Mouse (Mus musculus): ENCODE results near the gene Tpm4. TPM values are rescaled to one million over a fixed set of nuclear protein-coding genes. Genes with fewer than 3 reads are reported as not detected.

The Tpm4 gene
- polyA plus RNA-seq, 1 experiment from 2014 or later, result 86.6 TPM

- WGBS (ENCODE audit: insufficient replicate concordance), result 93% methylated on average over 2 of the region's 2 CpGs
- TF ChIP-seq EP300 (IDR thresholded peaks at IDR 0.05; ENCODE audit: low read depth), result no peak
- TF ChIP-seq CTCF (IDR thresholded peaks at IDR 0.05; ENCODE audit: low read depth), result no peak
Measured at GRCm38 (mm10) chr8:72158096-72158495, 23.3 kb downstream of the Tpm4 start.

GRCm38 (mm10) chr8:72158726-72159125 lies 24.0 kb downstream of the Tpm4 start:
- H3K9me3 ChIP-seq (ENCODE audit: low read length), result no peaks in the 10 kb centered on the region
- H3K9ac ChIP-seq (replicated peaks), result no peak overlapping the region
- TF ChIP-seq CTCF (IDR thresholded peaks at IDR 0.05; ENCODE audit: low read depth) (no peak), EP300 (IDR thresholded peaks at IDR 0.05; ENCODE audit: low read depth) (no peak)
- no peak for ATAC-seq
- H3K27ac ChIP-seq (ENCODE audit: low read depth), result no peak overlapping the region
- peak overlapping the region; percentile 80; the same call in 1 of the 2 replicates for H3K4me2 ChIP-seq (ENCODE audit: low read depth, low read length)
- peaks cover 5% of the 10 kb centered on the region for H3K36me3 ChIP-seq (replicated peaks; ENCODE audit: insufficient read depth, low read length)
- peaks cover 33% of the 10 kb centered on the region for H3K4me1 ChIP-seq (ENCODE audit: insufficient read depth)
- no peak for DNase-seq
- H3K4me3 ChIP-seq (ENCODE audit: low read depth, low read length), result no peak overlapping the region
- no peaks in the 10 kb centered on the region for H3K27me3 ChIP-seq (ENCODE audit: insufficient read depth, low read length)
- WGBS (ENCODE audit: insufficient replicate concordance), result 79% methylated on average over 3 of the region's 3 CpGs

More at GRCm38 (mm10) chr8:72158096-72158495, 23.3 kb downstream of the Tpm4 start:
- no peak overlapping the region for H3K27ac ChIP-seq (ENCODE audit: low read depth)
- ATAC-seq (no peak), DNase-seq (no peak)
- no peaks in the 10 kb centered on the region for H3K9me3 ChIP-seq (ENCODE audit: low read length)
- H3K27me3 ChIP-seq (ENCODE audit: insufficient read depth, low read length), result no peaks in the 10 kb centered on the region
- H3K9ac ChIP-seq (replicated peaks), result no peak overlapping the region
- H3K4me2 ChIP-seq (ENCODE audit: low read depth, low read length), result no peak overlapping the region
- H3K4me1 ChIP-seq (ENCODE audit: insufficient read depth), result peaks cover 32% of the 10 kb centered on the region
- no peak overlapping the region for H3K4me3 ChIP-seq (ENCODE audit: low read depth, low read length)
- H3K36me3 ChIP-seq (replicated peaks; ENCODE audit: insufficient read depth, low read length), result peaks cover 8% of the 10 kb centered on the region

GRCm38 (mm10) chr8:72160007-72160406 lies 25.2 kb downstream of the Tpm4 start:
- Histone ChIP-seq H3K9me3 (ENCODE audit: low read length) (no peaks in the 10 kb centered on the region), H3K9ac (replicated peaks) (peak overlapping the region; percentile 47), H3K4me3 (ENCODE audit: low read depth, low read length) (peak overlapping the region; percentile 47), H3K4me2 (ENCODE audit: low read depth, low read length) (peak overlapping the region; percentile 80), H3K27me3 (ENCODE audit: insufficient read depth, low read length) (no peaks in the 10 kb centered on the region), H3K36me3 (replicated peaks; ENCODE audit: insufficient read depth, low read length) (peaks cover 8% of the 10 kb centered on the region), H3K27ac (ENCODE audit: low read depth) (peak overlapping the region; percentile 82), H3K4me1 (ENCODE audit: insufficient read depth) (peaks cover 33% of the 10 kb centered on the region)
- 35% methylated on average over 3 of the region's 3 CpGs for WGBS (ENCODE audit: insufficient replicate concordance)
- TF ChIP-seq EP300 (IDR thresholded peaks at IDR 0.05; ENCODE audit: low read depth) (no peak), CTCF (IDR thresholded peaks at IDR 0.05; ENCODE audit: low read depth) (peak; percentile 29; the same call in 1 of the 2 replicates)
- no peak for DNase-seq
- no peak for ATAC-seq

- H3K4me1 ChIP-seq (ENCODE audit: insufficient read depth), result peaks cover 33% of the 10 kb centered on the region
Measured at GRCm38 (mm10) chr8:72160707-72161697, 26.2 kb downstream of the Tpm4 start, which contains the start of gene Rab8a. Rab8a (plus strand) TSS chr8:72161200.

GRCm38 (mm10) chr8:72162821-72163220 lies 28.0 kb downstream of the Tpm4 start:
- no peaks in the 10 kb centered on the region for H3K27me3 ChIP-seq (ENCODE audit: insufficient read depth, low read length)
- H3K4me2 ChIP-seq (ENCODE audit: low read depth, low read length), result peak overlapping the region; percentile 85
- peaks cover 33% of the 10 kb centered on the region for H3K4me1 ChIP-seq (ENCODE audit: insufficient read depth)
- H3K4me3 ChIP-seq (ENCODE audit: low read depth, low read length), result peak overlapping the region; percentile 84; the same call in 1 of the 2 replicates
- peaks cover 14% of the 10 kb centered on the region for H3K36me3 ChIP-seq (replicated peaks; ENCODE audit: insufficient read depth, low read length)
- TF ChIP-seq CTCF (IDR thresholded peaks at IDR 0.05; ENCODE audit: low read depth) (no peak), EP300 (IDR thresholded peaks at IDR 0.05; ENCODE audit: low read depth) (no peak)
- no peak overlapping the region for H3K27ac ChIP-seq (ENCODE audit: low read depth)
- ATAC-seq (no peak), DNase-seq (no peak)
- H3K9me3 ChIP-seq (ENCODE audit: low read length), result no peaks in the 10 kb centered on the region
- no peak overlapping the region for H3K9ac ChIP-seq (replicated peaks)

More at GRCm38 (mm10) chr8:72160707-72161697, 26.2 kb downstream of the Tpm4 start, which contains the start of gene Rab8a:
- no peaks in the 10 kb centered on the region for H3K27me3 ChIP-seq (ENCODE audit: insufficient read depth, low read length)
- H3K9me3 ChIP-seq (ENCODE audit: low read length), result no peaks in the 10 kb centered on the region
- peaks cover 8% of the 10 kb centered on the region for H3K36me3 ChIP-seq (replicated peaks; ENCODE audit: insufficient read depth, low read length)
- H3K4me2 ChIP-seq (ENCODE audit: low read depth, low read length), result peak within 1 kb of the TSS; percentile 85
- H3K27ac ChIP-seq (ENCODE audit: low read depth), result peak within 1 kb of the TSS; percentile 92
- H3K4me3 ChIP-seq (ENCODE audit: low read depth, low read length), result peak within 1 kb of the TSS; percentile 84
- peak within 1 kb of the TSS; percentile 87 for H3K9ac ChIP-seq (replicated peaks)
- TF ChIP-seq CTCF (IDR thresholded peaks at IDR 0.05; ENCODE audit: low read depth) (peak; percentile 16; the same call in 1 of the 2 replicates), EP300 (IDR thresholded peaks at IDR 0.05; ENCODE audit: low read depth) (peak; percentile 75; the same call in 1 of the 2 replicates)
- peak; percentile 96 for ATAC-seq
- DNase-seq, result peak; percentile 100
- WGBS (ENCODE audit: insufficient replicate concordance), result under 1% methylated on average over 77 of the region's 82 CpGs

GRCm38 (mm10) chr8:72169098-72169668 lies 34.4 kb downstream of the Tpm4 start:
- WGBS (ENCODE audit: insufficient replicate concordance), result 65% methylated on average over 3 of the region's 3 CpGs
- Histone ChIP-seq H3K9me3 (ENCODE audit: low read length) (no peaks in the 10 kb centered on the region), H3K36me3 (replicated peaks; ENCODE audit: insufficient read depth, low read length) (peaks cover 68% of the 10 kb centered on the region), H3K4me2 (ENCODE audit: low read depth, low read length) (no peak overlapping the region), H3K4me3 (ENCODE audit: low read depth, low read length) (no peak overlapping the region), H3K4me1 (ENCODE audit: insufficient read depth) (peaks cover 27% of the 10 kb centered on the region), H3K9ac (replicated peaks) (no peak overlapping the region; the same call in 1 of the 2 replicates), H3K27me3 (ENCODE audit: insufficient read depth, low read length) (no peaks in the 10 kb centered on the region), H3K27ac (ENCODE audit: low read depth) (peak overlapping the region; percentile 88)
- peak; percentile 33 for ATAC-seq
- TF ChIP-seq EP300 (IDR thresholded peaks at IDR 0.05; ENCODE audit: low read depth) (no peak), CTCF (IDR thresholded peaks at IDR 0.05; ENCODE audit: low read depth) (no peak)
- peak; percentile 42 for DNase-seq

Measured in liver, postnatal 0 days (tissue).